Mouse (Mus musculus) induced T-regulatory cell, adult 2 months (primary cell): Measurements from ENCODE around the gene Msln.
"Not testable (repeated sequence)": the region's sequence is repeated elsewhere in the genome, so short reads cannot be mapped to it uniquely, and the experiment has no call there.

Experiments used
- DNase-seq: peaks from one replicate; pipeline ENCODE4 v3.0.0-alpha.2; 2012; ENCODE audit warnings: low read depth

The Msln gene

GRCm38 (mm10) chr17:25769331-25769730 is 15.2 kb upstream of the Msln start:
- no peak for DNase-seq

DNA sequence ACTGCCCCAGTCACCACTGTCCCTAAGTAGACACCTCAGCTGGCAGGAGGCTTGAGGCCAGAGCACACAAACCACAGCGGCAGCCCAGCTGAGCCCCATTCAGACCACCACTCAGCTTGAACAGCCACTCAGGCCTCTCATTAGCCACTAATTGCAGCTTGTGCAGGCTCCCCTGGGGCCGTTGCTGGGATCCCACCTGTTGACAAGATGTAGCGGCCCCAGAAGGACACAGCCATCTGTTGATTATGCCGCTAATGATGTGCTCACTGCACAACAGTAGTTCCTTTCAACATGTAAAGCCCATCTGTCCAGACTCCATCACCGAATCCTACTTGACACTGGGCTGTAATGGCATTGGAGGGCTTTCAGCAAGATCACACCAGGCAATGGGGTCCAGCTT is 11.7 kb upstream of the Msln start:
- no peak for DNase-seq

GRCm38 (mm10) chr17:25762591-25762990 is 8.4 kb upstream of the Msln start:
- DNase-seq, result no peak

DNA sequence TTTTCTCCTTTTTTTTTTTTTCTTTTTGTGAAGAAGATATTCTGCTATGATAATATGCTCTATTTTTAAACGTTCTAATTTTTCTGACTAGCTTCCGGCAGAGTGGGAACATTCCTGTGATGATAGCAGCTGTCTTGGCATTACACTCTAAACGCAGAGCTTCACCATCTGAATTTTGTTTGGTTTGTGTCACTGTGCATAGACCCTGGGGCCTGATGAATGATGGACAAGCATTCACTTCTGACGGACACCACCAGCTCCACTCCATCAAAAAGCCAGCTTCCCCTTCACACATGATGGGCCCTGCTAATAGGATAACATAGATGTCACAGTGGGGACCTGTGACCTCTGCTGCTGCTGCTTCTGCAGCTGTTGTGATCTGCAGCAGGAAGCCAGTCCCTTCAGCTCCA is 7.4 kb upstream of the Msln start:
- no peak for DNase-seq

DNA sequence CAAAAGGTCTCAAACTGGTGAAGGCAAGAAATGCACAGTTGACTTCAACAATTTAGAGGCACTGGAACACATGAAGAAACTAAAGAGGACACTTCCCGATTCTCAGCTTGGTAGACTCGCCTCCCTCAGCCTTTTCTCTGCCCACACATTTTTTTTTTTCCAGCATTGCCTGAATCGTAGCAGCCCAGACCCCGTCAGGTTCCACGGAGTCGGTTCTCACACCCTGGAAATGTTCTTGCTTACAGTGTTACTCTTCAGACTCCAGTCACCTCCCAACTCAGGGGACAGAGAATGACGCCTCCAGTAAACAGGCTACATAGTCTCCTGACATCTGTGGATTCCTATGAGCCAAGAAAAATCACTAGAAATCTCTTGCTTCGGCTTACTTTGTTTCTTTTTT is 6.0 kb upstream of the Msln start:
- DNase-seq, result no peak

GRCm38 (mm10) chr17:25757691-25758090 is 3.5 kb upstream of the Msln start:
- DNase-seq, result no peak

GRCm38 (mm10) chr17:25756378-25757242 is 2.4 kb upstream of the Msln start:
- DNase-seq, result no peak

DNA sequence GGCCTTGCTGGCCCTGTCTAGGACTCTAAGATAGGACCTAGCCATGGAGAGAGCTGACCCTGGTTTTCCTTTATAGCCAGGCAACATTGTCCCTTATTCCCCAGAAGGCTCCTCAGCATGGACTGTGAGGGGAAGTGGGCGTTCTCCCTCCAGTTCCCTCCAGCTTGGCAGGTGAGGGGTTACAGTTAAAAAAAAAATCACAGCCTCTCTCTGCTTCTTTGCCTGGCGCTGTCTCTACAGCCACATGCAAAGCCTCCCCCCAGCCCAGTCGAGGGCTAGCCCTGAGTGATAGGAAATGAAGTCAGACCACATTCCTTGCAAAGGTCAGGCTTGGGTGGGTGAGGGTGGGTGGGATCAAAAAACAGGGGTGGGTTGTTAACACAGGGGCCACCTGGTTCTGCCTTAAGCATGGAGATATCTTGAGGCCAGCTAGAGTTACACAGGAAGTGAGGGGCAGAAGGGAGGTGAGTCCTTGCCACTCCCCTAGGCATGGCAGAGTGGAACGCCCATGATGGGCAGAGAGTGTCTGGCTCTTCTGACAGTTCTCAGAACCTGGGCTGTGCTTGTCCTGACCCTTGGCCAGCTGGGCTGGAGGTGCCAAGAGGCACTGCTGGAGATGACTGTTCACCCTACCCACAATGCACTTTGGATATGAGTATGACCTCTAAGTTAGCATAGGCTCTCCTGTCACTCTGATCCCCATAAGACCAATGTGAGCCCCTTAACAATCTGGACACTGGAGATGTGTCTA is 1.6 kb upstream of the Msln start:
- no peak for DNase-seq

DNA sequence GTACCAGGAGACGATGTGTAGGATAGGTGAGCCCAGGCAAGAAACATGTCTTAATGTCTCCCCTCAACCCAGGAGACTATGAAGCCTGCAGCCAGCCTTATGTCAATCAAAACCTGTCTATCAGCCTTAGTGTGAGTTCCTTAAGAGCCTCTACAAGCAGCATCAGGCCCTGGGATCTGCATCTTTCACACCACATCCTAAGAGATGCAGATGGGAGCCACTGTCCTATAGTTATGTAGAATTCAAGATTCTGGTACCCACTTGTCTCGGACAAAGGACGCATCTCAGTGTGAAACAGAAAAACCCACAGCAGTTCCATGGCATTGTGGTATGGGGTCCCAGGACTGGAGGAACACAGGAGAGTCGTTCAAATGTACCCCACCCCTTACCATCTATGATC is 908 bp upstream of the Msln start:
- DNase-seq, result no peak

DNA sequence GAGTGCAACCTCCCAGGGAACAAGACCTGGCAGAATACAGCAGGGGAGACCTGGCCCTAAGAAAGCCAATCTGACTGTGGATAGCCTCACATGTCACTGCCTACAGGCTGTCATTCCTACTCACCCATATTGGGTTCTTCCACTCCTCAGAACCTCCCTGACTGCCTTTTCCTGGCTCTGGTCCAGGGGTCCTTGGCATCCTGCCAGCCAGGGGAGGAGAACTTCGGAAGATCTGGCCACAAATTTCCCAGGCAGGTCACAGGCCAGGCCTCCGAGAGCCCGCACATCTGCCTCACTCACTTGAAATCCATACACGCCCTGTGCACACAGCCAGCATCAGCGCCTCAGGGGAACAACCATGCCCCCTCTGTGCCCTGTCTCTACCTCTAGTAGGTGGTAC is 2.7 kb downstream of the Msln start:
- no peak for DNase-seq

DNA sequence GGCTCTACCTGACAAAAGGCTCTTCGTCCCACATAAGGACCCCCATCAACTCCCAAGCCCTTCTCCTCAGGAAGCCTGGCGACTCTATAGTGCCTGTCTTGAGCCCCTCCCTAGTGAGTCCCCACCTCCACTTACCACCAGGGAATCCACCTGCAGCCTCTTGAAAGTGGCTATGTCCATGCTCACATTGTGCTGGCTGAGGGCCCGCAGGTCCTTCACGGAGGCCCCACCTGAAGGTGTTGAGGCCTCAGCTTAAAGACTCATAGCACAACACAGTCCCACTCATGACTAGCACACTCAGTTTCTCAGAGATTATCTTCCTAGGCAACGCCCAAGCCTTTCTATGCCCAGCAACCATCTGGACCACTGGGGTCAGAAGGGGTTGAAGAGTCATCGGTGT is 4.9 kb downstream of the Msln start:
- no peak for DNase-seq

DNA sequence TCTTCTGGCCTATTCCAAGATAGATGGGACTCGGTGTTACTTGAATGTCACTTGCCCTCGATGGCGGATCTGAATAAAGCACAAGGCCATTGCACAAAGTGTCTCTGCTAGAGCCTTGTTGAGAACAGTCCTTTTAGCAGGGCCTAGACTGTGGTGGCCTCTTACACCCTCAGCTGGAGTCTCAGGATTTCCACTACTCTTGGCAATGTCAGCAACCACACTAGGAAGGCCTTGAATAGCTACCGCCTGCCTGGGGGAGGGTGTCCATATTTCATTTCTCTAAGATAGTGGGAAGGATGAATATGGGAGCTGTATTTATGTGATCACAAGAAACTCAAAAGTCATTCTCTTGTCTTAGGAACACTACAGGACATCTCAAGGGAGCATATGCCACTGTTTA is 5.9 kb downstream of the Msln start:
- no peak for DNase-seq

GRCm38 (mm10) chr17:25744311-25744710 is 9.9 kb downstream of the Msln start:
- DNase-seq, result no peak

DNA sequence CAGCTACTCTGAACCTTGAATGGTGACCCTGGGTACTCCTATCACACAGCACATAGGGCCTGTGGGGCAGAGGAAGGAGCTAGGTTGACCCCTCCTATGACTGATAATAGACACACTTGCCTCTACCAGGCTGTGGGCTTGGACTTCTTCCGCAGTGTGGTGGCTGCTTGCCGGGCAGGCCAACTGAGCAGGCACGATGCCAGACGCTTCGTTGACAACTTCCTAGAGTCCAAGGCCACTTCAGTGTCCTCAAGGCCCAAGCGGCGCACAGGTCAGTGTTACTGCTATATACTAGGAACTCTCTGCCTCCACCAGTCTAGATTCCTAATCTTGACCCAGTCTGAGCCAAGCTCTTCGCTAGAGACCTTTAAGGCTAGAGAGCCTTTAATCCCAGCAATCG is 10.3 kb downstream of the Msln start:
- DNase-seq, result no peak

DNA sequence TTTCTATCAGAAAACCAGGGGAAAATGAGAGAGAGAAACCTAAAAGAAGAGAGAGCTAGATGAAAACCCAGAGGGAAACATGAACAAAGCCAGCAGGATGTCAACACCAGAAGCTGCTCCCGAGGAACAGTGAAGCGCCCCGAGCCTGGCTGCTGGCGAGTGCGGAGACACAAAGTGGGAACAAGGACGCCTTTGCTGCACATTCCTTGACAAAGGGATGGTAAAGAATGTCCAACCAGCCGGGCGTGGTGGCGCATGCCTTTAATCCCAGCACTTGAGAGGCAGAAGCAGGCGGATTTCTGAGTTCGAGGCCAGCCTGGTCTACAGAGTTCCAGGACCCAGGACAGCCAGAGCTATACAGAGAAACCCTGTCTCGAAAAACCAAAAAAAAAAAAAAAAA is 12.7 kb downstream of the Msln start:
- not testable (repeated sequence) for DNase-seq

DNA sequence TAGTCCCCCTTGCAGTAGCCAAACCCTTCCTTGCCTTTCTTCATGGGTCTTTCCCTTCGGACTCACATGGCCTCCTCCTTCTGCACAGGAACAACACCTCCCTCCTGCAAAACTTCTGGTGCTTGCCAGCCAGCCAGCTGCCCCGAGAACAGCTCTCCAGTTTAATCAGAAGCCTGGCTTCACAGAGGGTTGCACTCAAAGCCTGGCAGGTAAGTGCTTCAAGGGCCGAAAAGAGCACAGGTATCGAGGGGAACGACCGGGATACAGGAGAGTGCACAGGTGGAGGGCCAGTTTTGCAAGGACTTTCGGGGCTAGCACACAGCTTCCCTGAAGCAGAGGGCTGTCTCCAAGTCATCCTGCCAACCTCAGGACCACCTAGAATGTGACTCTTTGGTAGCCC is 15.3 kb downstream of the Msln start:
- no peak for DNase-seq

GRCm38 (mm10) chr17:25735745-25736144 is 18.4 kb downstream of the Msln start, which contains the start of gene Mslnl:
Mslnl (plus strand) TSS chr17:25736042.
- no peak for DNase-seq

DNA sequence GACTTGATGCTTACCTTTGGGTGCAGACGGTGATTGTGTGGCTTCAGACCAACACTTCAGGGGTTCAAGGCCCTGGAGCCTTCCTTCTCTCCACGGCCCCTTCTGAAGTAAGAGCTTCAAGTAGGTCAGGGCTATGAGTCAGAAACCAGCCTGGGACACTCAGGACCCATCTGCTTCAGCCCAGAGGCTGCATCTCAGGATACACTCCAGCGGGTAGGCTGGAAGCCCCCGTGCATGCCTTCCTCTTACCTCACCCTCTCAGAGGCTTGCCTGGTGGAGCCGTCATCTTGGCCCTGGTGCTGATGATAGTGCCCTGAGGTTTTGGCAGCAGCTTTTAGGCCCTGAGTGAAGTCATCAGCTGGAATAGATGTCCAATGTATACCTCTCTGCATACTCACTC is 18.9 kb downstream of the Msln start:
- no peak for DNase-seq

- peak; percentile 91 for DNase-seq
These were observed 22.1 kb downstream of the Msln start for GRCm38 (mm10) chr17:25732082-25732481.

GRCm38 (mm10) chr17:25728009-25728270 is 26.2 kb downstream of the Msln start:
- DNase-seq, result no peak

GRCm38 (mm10) chr17:25727265-25728008 is 26.7 kb downstream of the Msln start, which contains the start of the genes Chtf18 and Rpusd1:
Chtf18 (minus strand) TSS chr17:25727419.
Rpusd1 (plus strand) TSS chr17:25727670.
- peak; percentile 100 for DNase-seq

DNA sequence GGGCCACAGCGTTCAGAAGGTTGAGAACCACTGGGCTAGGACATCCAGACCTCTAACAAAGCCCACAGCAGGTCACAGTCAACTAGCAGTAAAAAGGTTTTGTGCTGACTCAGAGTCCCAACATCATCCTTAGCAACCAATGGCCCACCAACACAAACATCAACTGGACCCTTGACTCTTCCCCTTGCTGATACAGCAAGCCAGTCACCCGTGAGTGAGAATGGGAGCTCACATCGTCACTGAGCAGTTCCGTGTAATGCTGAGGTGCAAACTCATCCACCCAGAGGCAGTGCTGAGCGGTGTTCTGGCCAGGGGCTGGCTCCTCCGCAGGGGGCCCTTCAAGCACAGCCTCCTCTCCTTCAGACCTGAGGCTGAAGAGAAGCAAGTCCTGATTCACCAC is 28.9 kb downstream of the Msln start:
- no peak for DNase-seq

DNA sequence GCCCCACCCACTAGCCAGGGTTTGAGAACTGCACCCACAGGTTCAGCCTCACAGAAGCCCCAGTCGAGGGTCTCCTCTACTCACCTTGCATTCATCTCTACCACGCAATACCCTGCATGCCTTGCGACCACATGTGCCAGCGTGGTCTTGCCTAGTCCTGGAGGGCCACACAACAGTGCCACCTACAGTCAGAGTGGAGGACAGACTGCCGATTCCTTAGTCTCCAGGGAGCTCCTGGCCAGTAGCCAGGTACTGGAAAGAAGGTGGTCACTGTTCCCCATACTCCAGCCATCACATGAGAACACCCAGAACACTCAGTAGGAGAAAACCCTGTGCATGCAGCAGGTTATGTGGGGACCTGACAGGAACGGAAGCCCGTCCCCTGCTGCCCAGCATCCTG is 30.3 kb downstream of the Msln start:
- no peak for DNase-seq
